Mouse (Mus musculus): Measurements from ENCODE around the gene Clpsl2. TPM values are rescaled to one million over a fixed set of nuclear protein-coding genes. Genes with fewer than 3 reads are reported as not detected.

Gene Clpsl2
- total RNA-seq, 2 experiments from 2014 or later, result not detected

DNA sequence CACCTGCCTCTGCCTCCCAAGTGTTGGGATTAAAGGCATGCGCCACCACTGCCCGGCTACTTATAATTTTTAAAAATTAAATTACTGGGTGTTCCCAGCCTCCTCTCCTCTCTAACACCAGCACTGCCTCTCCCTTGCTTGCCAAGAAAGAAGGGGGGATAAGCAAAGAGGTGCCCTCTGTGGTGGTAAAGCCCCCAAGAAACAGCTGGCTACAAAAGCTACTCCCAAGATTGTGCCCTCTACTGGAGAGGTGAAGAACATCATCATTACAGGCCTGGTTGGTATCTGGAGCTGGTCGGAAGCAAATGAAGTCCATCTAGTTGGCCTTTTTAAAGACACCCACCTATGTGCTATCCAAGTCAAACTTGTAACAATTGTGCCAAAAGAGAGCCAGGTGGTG lies 29.4 kb upstream of the Clpsl2 start:
- no peak for DNase-seq (ENCODE audit: low spot score in 2 of 2)
- intact Hi-C loops (cut with DNase I), result loop anchor here (5.0 kb wide), 1 partner anchor 193 kb away; the partner anchor contains the start of gene Rpl10a

DNA sequence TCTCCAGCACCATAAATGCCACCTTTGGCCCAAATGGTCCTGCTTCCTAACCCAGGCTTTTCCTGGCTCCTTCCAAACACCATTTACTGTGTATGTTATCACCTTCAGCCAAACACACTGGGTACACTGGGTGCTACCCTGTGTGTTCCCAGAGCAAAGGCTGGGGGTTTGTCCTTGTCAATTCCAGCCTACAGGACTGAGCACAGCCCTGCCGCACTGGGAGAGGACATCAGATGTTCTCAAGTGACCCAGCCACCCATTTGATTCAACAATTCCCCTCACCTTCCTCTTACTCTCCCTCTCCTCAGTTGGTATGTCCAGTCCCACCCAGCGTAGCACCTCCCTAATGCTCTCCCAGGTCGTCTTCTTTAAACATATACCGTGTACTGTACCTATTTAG lies 28.6 kb upstream of the Clpsl2 start:
- intact Hi-C loops (cut with DNase I), result loop anchor here (5.0 kb wide), 1 partner anchor 193 kb away; the partner anchor contains the start of gene Rpl10a
- no peak for DNase-seq (ENCODE audit: low spot score in 2 of 2)

- DNase-seq (ENCODE audit: low spot score in 2 of 2), result peak in 1 of 2 experiments; percentile 6
- intact Hi-C loops (cut with DNase I), result loop anchor here (5.0 kb wide), 1 partner anchor 194 kb away; the partner anchor contains the start of gene Rpl10a
Measured at GRCm38 (mm10) chr17:28521071-28521726, 28.0 kb upstream of the Clpsl2 start.

GRCm38 (mm10) chr17:28521920-28522319 lies 27.3 kb upstream of the Clpsl2 start:
- intact Hi-C loops (cut with DNase I), result loop anchor here (5.0 kb wide), 1 partner anchor 195 kb away; the partner anchor contains the start of gene Rpl10a
- peak in 1 of 2 experiments; percentile 21 for DNase-seq (ENCODE audit: low spot score in 2 of 2)

GRCm38 (mm10) chr17:28522623-28523354 lies 26.4 kb upstream of the Clpsl2 start:
- peak; percentile 94 to 96 for DNase-seq (ENCODE audit: low spot score in 2 of 2)
- intact Hi-C loops (cut with DNase I), result loop anchor here (1.0 to 5.0 kb wide), 2 partner anchors 36 to 195 kb away; partner anchors contain the start of gene Rpl10a

- no peak for DNase-seq (ENCODE audit: low spot score in 2 of 2)
- intact Hi-C loops (cut with DNase I), result loop anchor here (1.0 to 5.0 kb wide), 2 partner anchors 37 to 196 kb away; partner anchors contain the start of gene Rpl10a
Measured at GRCm38 (mm10) chr17:28523355-28524008, 25.7 kb upstream of the Clpsl2 start.

DNA sequence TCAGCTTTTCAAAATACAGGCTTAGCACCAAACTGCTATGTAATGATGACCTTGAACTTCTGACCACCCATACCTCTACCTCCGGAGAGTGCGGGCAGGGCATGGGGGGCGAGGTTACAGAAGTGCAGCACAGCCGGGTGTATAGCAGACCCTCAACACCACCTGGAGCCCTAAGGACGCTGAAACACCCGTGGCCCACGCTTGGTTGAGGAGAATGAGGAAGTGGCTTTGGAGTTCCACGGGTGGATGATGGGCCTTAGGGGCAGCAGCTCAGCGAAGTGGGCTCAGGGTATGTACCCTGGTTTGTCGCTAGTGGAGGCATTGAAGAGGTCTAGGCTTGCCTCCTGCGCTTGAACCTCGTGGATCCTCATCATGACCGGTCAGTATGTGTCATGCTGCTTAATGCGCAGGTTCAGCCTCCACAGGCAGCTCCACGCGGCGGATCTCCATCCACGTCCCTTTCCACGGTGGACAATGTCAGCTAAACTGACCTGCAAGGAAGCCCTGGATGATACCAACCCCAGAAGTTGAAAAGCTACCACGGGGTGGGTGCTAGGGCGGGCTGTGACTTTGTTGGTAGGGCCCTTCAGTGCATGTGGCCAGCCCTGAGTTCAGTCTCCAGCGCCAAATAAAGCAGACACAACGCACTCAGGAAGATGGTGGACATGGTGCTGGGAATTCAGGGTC lies 25.1 kb upstream of the Clpsl2 start:
- DNase-seq (ENCODE audit: low spot score in 2 of 2), result peak in 1 of 2 experiments; percentile 16

DNA sequence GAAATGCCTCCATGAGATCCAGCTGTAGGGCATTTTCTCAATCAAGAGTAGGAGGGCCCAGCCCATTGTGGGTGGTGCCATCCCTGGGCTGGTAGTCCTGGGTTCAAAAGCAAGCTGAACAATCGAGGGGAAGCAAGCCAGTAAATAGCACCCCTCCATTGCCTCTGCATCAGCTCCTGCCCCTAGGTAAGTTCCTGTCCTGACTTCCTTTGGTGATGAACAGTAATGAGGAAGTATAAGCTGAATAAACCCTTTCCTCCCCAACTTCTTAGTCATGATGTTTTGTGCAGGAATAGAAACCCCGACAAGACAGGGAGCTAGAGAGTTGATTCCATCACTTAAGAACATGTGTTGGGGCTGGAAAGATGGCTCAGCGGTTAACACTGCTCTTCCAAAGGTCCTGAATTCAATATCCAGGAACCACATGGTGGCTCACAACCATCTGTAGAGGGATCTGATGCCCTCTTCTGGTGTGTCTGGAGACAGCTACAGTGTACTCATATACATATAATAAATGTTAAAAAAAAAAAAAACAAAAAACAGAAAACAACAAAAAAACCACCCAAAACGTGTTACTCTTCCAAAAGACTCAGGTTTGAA lies 24.3 kb upstream of the Clpsl2 start:
- DNase-seq (ENCODE audit: low spot score in 2 of 2), result no peak
- intact Hi-C loops (cut with DNase I), result loop anchor here (5.0 kb wide), 2 partner anchors 198 to 298 kb away; partner anchors contain the start of gene Rpl10a

More for the DNA sequence above, 25.1 kb upstream of the Clpsl2 start:
- intact Hi-C loops (cut with DNase I), result loop anchor here (5.0 kb wide), 1 partner anchor 197 kb away; the partner anchor contains the start of gene Rpl10a

GRCm38 (mm10) chr17:28527184-28528042 lies 21.8 kb upstream of the Clpsl2 start:
- intact Hi-C loops (cut with DNase I), result loop anchor here (1.0 to 5.0 kb wide), 3 partner anchors 120 to 300 kb away; no protein-coding TSS in a partner anchor
- DNase-seq (ENCODE audit: low spot score in 2 of 2), result no peak

DNA sequence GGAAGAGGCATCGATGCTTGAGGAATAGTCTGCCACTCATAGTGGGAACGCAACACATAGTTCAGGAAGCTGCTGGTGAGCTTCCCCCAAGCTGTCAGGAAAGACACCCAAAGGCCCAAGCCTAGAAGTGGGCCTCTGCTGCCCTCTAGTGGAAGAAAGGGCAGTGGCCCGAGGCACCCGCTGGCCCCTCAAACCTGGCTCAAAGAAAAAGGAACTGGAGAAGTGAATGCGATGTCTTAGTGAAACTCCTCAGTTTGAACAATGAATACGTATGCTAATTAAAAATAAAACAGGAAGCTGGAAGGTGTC lies 21.2 kb upstream of the Clpsl2 start:
- intact Hi-C loops (cut with DNase I), result loop anchor here (1.0 to 5.0 kb wide), 3 partner anchors 121 to 301 kb away; no protein-coding TSS in a partner anchor
- peak; percentile 84 to 88 for DNase-seq (ENCODE audit: low spot score in 2 of 2)

DNA sequence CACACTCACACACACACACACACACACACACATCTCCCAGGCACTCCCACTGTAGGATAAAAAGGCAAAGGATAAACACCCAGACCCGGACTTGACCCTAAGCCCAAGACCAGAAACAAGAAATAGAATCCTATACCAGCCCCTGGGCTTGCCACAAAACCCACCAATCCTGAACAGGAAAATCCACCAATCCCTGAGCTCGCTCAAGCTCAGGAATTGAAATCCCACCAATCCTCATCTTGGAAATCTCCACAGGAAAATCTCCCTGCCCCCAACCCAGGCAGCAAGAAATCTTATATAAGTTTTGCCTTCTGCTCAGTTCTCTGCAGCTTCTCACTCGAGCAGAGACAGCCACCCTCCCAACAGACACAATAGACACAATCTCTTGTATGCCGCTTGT lies 20.1 kb upstream of the Clpsl2 start:
- no peak for DNase-seq (ENCODE audit: low spot score in 2 of 2)
- intact Hi-C loops (cut with DNase I), result loop anchor here (5.0 kb wide), 1 partner anchor 302 kb away; no protein-coding TSS in a partner anchor

DNA sequence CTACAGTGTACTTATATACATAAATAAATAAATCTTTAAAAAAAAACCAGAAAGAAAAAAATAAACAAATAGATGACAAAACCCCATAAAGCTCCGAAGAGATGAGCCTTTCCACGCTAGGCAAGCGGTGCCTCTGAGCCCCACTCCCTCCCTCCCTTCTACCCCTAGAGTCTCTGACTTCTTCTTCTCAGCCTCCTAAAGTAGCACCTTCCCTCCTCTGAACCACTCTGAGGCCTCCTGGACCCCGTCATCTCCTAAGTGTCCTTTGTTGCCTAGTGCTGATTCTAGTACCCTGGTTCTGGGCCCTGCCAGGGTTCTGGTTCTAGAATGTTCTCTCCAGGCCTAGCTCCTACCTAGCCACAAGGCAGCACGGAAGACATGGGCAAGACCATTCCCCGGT lies 18.7 kb upstream of the Clpsl2 start, which contains the start of gene Armc12:
Armc12 (plus strand) TSS at position 301 of the 400 bp plus-strand sequence.
- no peak for DNase-seq (ENCODE audit: low spot score in 2 of 2)
- intact Hi-C loops (cut with DNase I), result no loop called here

GRCm38 (mm10) chr17:28531946-28532345 lies 17.3 kb upstream of the Clpsl2 start:
- intact Hi-C loops (cut with DNase I), result no loop called here
- DNase-seq (ENCODE audit: low spot score in 2 of 2), result no peak

GRCm38 (mm10) chr17:28532557-28532956 lies 16.7 kb upstream of the Clpsl2 start:
- DNase-seq (ENCODE audit: low spot score in 2 of 2), result no peak
- intact Hi-C loops (cut with DNase I), result no loop called here

GRCm38 (mm10) chr17:28533327-28533726 lies 15.9 kb upstream of the Clpsl2 start:
- no peak for DNase-seq (ENCODE audit: low spot score in 2 of 2)
- intact Hi-C loops (cut with DNase I), result no loop called here

DNA sequence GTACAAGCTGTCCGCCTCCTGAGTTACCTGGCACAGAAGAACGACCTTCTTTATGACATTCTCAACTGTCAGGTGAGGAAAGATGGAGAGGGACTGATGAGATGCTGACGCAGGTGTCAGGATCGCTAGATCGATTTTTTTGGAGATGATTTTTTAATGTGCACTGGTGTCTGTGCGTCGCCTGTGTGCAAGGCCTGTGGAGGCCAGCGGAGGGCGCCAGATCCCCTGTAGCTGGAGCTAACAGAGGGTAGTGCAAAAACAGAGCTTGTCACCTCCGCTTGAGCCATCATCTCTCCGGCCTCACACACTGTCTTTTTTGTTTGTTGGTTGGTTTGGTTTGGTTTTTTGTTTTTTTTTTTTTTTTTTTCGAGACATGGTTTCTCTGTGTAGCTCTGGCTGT lies 11.3 kb upstream of the Clpsl2 start:
- DNase-seq (ENCODE audit: low spot score in 2 of 2), result no peak
- intact Hi-C loops (cut with DNase I), result no loop called here

GRCm38 (mm10) chr17:28546925-28547324 lies 2.3 kb upstream of the Clpsl2 start:
- intact Hi-C loops (cut with DNase I), result no loop called here
- no peak for DNase-seq (ENCODE audit: low spot score in 2 of 2)

DNA sequence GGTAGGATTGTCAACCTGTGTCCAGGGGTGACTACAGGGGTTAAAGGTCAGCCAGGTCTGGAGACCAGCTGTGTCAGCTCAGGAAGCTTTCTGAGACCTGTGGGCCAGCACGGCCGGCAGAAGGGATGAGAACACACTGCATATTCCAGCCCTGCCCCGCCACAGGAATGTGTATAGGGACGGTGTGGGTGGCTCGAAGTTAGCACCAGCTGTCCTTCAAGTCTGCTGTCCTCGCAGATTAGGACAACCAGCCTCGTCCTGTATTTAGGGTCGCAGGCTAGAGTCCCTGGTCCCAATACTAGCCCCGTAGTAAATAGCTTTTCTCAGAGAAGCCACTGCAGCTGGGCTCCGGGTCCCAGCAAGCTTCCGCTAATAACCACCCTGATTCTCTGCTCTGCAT lies 661 bp upstream of the Clpsl2 start:
- intact Hi-C loops (cut with DNase I), result no loop called here
- DNase-seq (ENCODE audit: low spot score in 2 of 2), result no peak

Data from left cerebral cortex, postnatal 36 days (tissue).